Mouse (Mus musculus): Measurements from ENCODE around the gene Cdpf1.

Cdpf1 gene

DNA sequence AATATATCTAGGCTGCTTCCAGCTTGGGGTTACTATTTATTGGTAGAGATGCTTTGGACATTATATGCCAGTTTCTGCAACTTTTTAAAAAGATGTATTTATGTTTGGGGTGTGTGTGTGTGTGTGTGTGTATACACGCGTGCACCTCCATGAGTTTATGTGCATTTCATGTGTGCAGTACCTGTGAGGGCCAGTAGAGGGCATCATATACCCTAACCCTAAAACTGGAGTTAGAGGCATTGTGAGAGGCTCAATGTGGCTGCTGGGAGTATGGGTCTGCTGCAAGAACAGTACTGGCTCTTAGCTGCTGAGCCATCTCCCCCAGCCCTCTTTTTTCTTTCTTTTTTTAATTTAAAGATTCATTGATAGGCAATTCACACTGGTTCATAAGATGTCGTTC lies 53.7 kb downstream of the Cdpf1 start:
- DNase-seq = no peak
